Mouse (Mus musculus): Measurements from ENCODE around the gene Mup8. TPM values are rescaled to one million over a fixed set of nuclear protein-coding genes. Genes with fewer than 3 reads are reported as not detected.
"Not testable (repeated sequence)": the region's sequence is repeated elsewhere in the genome, so short reads cannot be mapped to it uniquely, and the experiment has no call there.

Mup8 gene
- not detected in 2 replicates for polyA plus RNA-seq (2015; fragmentation: Nextera tagmentation; extraction: Ambion mirVana)

DNA sequence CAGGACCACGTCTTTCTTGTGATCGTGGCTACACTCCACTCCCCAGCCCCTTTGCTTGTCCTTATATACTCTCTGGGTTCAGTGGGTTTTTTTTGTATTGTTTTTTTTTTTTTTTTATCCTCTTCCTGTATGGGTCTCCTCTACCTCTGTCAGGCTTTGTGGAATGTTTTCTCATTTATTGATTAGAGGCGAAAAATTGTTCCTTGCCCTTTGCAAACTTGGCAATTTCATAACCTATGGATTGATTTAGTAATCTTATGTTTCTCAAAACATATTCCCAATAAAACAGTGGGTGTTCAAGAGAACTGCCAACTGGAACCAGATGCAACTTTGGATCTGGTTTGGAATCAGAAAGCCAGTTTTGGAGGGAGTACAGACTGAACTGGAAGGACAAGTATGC is at the start of gene Mup8:
Gene Mup8 (minus strand): TSS at position 101 of the 400 bp plus-strand sequence.
- H3K27ac ChIP-seq; H3K27me3 ChIP-seq; H3K9me3 ChIP-seq; H3K9ac ChIP-seq; H3K36me3 ChIP-seq; H3K4me1 ChIP-seq; ATAC-seq (ENCODE audit: borderline replicate concordance, extremely low read depth, low FRiP score, low TSS enrichment); H3K4me3 ChIP-seq; H3K4me2 ChIP-seq: not testable (repeated sequence)
- 86% methylated on average over 3 of the region's 3 CpGs for WGBS

DNA sequence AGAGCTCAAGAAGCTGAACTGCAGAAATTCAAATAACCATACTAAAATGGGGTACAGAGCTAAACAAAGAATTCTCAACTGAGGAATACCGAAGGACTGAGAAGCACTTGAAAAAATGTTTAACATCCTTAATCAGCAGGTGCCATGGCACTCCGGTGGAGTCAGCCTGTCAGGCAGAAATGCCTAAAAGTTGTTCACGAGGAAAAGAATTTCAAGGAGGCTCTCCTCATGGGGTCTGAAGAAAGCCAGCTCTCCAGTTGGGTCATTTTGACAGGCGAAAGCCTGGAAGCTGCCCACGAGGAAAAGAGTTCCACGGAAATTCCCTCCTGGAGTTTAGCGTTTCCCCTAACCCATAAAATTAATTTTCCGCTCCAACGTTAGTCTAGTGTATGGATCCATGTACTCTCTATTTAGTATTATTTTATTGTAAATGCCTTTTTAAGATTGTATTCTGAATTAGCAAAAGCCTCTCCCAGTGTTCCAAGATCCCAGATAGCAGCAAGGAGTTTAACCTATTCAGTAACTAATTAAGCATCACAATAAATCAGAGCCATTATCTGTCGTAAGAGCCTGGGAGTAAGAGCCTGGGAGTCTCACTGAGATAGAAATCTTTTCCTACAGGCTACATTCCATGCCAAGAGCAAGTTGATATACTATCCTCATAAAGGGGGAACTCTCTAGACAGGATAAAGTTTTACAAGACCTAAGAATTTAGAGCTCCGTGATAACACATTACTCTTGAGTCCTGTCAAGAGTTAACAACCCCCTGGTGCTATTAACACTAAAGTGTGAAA is 43.8 kb upstream of the Mup8 start:
- H3K4me3 ChIP-seq; ATAC-seq (ENCODE audit: borderline replicate concordance, extremely low read depth, low FRiP score, low TSS enrichment); H3K27ac ChIP-seq; H3K4me2 ChIP-seq; H3K9me3 ChIP-seq; H3K4me1 ChIP-seq; H3K9ac ChIP-seq; H3K36me3 ChIP-seq; H3K27me3 ChIP-seq: not testable (repeated sequence)
- 69% methylated on average over 11 of the region's 11 CpGs for WGBS

DNA sequence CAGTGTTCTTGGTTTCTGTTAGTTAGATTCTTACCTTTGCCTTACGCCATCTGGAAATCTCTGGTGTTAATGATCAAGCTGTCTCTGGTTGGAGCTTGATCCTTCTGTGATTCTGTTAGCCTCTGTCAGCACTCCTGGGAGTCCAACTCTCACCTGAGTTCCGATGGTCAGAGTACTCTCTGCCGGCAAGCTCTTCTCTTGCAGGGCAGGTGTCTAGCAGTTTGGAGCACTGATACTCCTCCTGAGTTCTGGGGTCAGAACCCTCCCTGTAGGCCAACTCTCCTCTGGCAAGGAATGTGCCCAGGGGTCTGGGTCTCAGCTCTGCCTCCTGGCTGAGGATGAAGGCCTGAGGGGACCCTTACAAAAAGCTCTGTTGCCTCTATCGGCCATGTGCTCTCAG is 40.3 kb upstream of the Mup8 start:
- not testable (repeated sequence) for H3K9ac ChIP-seq; ATAC-seq (ENCODE audit: borderline replicate concordance, extremely low read depth, low FRiP score, low TSS enrichment); H3K27me3 ChIP-seq; H3K4me1 ChIP-seq; H3K4me3 ChIP-seq; H3K27ac ChIP-seq; H3K36me3 ChIP-seq; H3K4me2 ChIP-seq; H3K9me3 ChIP-seq
- 96% methylated on average over 3 of the region's 4 CpGs for WGBS

Other genes with a start within 250 kb of the Mup8 start
- not detected in 2 replicates for gene Mup7, start 152.1 kb downstream of the Mup8 start, polyA plus RNA-seq (2015; fragmentation: Nextera tagmentation; extraction: Ambion mirVana)
- gene Mup2, start 68.3 kb downstream of the Mup8 start, polyA plus RNA-seq (2015; fragmentation: Nextera tagmentation; extraction: Ambion mirVana) = not detected in 2 replicates
- gene Mup9, start 199.4 kb upstream of the Mup8 start, polyA plus RNA-seq (2015; fragmentation: Nextera tagmentation; extraction: Ambion mirVana) = not detected in 2 replicates